Mouse (Mus musculus) kidney, embryonic 16.5 days (tissue): ENCODE results near the gene Cabp4. TPM values are rescaled to one million over a fixed set of nuclear protein-coding genes. Genes with fewer than 3 reads are reported as not detected.

Experiments
- ATAC-seq: fragments of 200-750 bp; cut with Nextera tagmentation; 2 replicates; pipeline ENCODE4 v1.8.0; 2017; ENCODE audit warnings: moderate TSS enrichment; ENCODE audit not compliant: low FRiP score, low TSS enrichment
- H3K27ac ChIP-seq: fragments of 300-500 bp; sonication (generic); 2 replicates; pipeline ENCODE4 v1.5.1; 2014; ENCODE audit warnings: low read length
- H3K27me3 ChIP-seq: fragments of 300-500 bp; sonication (generic); 2 replicates; pipeline ENCODE4 v1.6.1; 2014; ENCODE audit warnings: low read length, control low read depth, mixed read lengths; ENCODE audit not compliant: insufficient read depth
- H3K36me3 ChIP-seq: fragments of 300-500 bp; sonication (generic); 2 replicates; pipeline ENCODE4 v1.6.1; 2014; ENCODE audit warnings: low read length, control low read depth, mixed read lengths; ENCODE audit not compliant: insufficient read depth
- H3K4me1 ChIP-seq: fragments of 300-500 bp; sonication (generic); 2 replicates; pipeline ENCODE4 v1.6.1; 2014; ENCODE audit warnings: low read length, control low read depth, mixed read lengths; ENCODE audit not compliant: insufficient read depth
- H3K4me2 ChIP-seq: fragments of 300-500 bp; sonication (generic); replicated peaks from 2 replicates; pipeline ENCODE4 v1.6.1; 2014; ENCODE audit warnings: low read depth, low read length
- H3K4me3 ChIP-seq: fragments of 300-500 bp; sonication (generic); 2 replicates; pipeline ENCODE4 v1.5.1; 2014; ENCODE audit warnings: mild to moderate bottlenecking, low read length
- H3K9ac ChIP-seq: fragments of 300-500 bp; sonication (generic); replicated peaks from 2 replicates; pipeline ENCODE4 v1.6.1; 2014; ENCODE audit warnings: low read length
- H3K9me3 ChIP-seq: fragments of 300-500 bp; sonication (generic); 2 replicates; pipeline ENCODE4 v1.6.1; 2016; ENCODE audit warnings: low read length, control low read depth
- WGBS: fragments of 180-500 bp; shearing (Covaris S2); extraction: QIAGEN DNeasy Blood & Tissue Kit; methylation state at CpG from one replicate; pipeline ENCODE4 v1.1.7; 2014; 5-methylcytosine and 5-hydroxymethylcytosine counted together
- polyA plus RNA-seq: library from polyadenylated mRNA; unstranded; fragments of >200 nt; fragmentation: Nextera tagmentation; extraction: Ambion mirVana; gene quantifications from 2 replicates; pipeline ENCODE4 v1.2.1, GENCODE M21; 2015

Cabp4 gene
- polyA plus RNA-seq, 1 experiment from 2014 or later = 0.14 TPM

- peaks cover 22% of the 10 kb centered on the region for H3K4me1 ChIP-seq
- ATAC-seq = no peak
- no peak overlapping the region for H3K4me2 ChIP-seq
- H3K27me3 ChIP-seq = no peaks in the 10 kb centered on the region
- H3K36me3 ChIP-seq = no peaks in the 10 kb centered on the region
- no peak overlapping the region for H3K4me3 ChIP-seq
- H3K27ac ChIP-seq = no peak overlapping the region
- H3K9ac ChIP-seq = no peak overlapping the region
- H3K9me3 ChIP-seq = no peaks in the 10 kb centered on the region
- 93% methylated on average over 2 of the region's 2 CpGs for WGBS
These were observed 39.9 kb upstream of the Cabp4 start for GRCm38 (mm10) chr19:4183689-4184088.

- no peak for ATAC-seq
- H3K4me3 ChIP-seq = no peak overlapping the region
- no peaks in the 10 kb centered on the region for H3K27me3 ChIP-seq
- H3K36me3 ChIP-seq = no peaks in the 10 kb centered on the region
- no peak overlapping the region for H3K27ac ChIP-seq
- no peak overlapping the region for H3K4me2 ChIP-seq
- no peaks in the 10 kb centered on the region for H3K9me3 ChIP-seq
- H3K9ac ChIP-seq = no peak overlapping the region
- 40% methylated on average over 3 of the region's 3 CpGs for WGBS
- H3K4me1 ChIP-seq = peaks cover 22% of the 10 kb centered on the region
These were observed 38.1 kb upstream of the Cabp4 start for GRCm38 (mm10) chr19:4181892-4182291.

- no peak overlapping the region for H3K9ac ChIP-seq
- no peak for ATAC-seq
- no peak overlapping the region for H3K4me2 ChIP-seq
- no peak overlapping the region for H3K4me3 ChIP-seq
- H3K9me3 ChIP-seq = no peaks in the 10 kb centered on the region
- WGBS = 87% methylated on average over 7 of the region's 7 CpGs
- H3K4me1 ChIP-seq = peaks cover 25% of the 10 kb centered on the region
- no peaks in the 10 kb centered on the region for H3K27me3 ChIP-seq
- no peak overlapping the region for H3K27ac ChIP-seq
- no peaks in the 10 kb centered on the region for H3K36me3 ChIP-seq
These were observed 36.6 kb upstream of the Cabp4 start for GRCm38 (mm10) chr19:4180411-4180810.

DNA sequence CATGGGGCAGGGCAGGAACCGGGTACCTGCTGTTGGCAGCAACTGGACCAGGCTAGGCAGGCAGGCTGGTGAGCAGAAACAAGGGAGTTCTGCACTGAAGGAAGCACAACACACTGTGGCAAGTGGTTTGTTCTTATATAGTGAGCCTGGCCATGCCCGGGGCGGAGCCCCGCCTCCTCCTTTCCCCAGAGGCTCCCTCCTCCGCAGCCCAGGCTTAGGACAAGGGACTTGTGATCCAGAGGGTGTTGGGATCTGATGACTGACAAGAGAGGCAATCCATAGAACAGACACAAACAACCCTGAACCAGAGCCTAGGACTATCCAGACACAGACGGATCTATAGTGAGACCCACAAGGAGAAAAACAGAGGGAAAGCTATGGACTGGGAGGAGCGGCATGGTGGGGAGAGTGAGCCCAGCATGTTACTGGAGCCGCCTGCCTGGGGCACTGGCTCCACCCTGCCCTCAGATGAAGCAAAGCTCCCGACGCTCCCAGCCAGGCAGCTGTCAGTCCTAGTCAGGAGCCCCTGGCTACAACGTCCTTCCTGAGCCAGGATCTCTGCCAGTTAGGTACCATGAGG, 31.6 kb upstream of the Cabp4 start, which contains the start of gene Carns1:
Carns1 (minus strand) TSS at position 112 of the 580 bp plus-strand sequence.
- Histone ChIP-seq H3K9me3 (no peaks in the 10 kb centered on the region), H3K4me2 (peak within 1 kb of the TSS; percentile 53), H3K9ac (peak within 1 kb of the TSS; percentile 49), H3K4me3 (peak within 1 kb of the TSS; percentile 22), H3K27me3 (no peaks in the 10 kb centered on the region), H3K27ac (no peak within 1 kb of the TSS), H3K4me1 (peaks cover 31% of the 10 kb centered on the region), H3K36me3 (no peaks in the 10 kb centered on the region)
- peak; percentile 66; the same call in 1 of the 2 replicates for ATAC-seq
- WGBS = 2% methylated on average over 11 of the region's 11 CpGs

DNA sequence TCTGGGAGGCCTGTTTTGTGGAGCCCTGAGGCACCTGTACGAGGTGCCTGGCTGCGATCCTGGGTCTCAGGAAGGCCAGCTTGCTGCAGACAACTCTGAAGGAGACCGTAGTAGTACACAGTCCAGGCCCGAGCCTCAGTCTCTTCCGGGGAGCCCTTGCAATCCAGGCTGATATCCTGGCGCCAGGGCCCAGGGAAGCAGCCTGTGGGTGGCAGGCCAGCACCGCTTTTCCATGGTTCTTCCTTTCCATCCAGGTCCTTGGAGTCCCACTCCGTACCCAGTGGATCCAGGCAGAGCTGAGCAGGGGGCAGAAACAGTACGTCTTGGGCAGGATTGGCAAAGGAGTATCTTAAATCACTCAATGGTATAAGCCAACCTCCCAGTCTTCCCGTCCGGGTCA, 29.1 kb upstream of the Cabp4 start:
- H3K9ac ChIP-seq = peak overlapping the region; percentile 32; the same call in 1 of the 2 replicates
- 57% methylated on average over 11 of the region's 11 CpGs for WGBS
- H3K4me1 ChIP-seq = peaks cover 40% of the 10 kb centered on the region
- no peaks in the 10 kb centered on the region for H3K9me3 ChIP-seq
- no peak for ATAC-seq
- no peak overlapping the region for H3K27ac ChIP-seq
- no peak overlapping the region for H3K4me2 ChIP-seq
- no peak overlapping the region for H3K4me3 ChIP-seq
- no peaks in the 10 kb centered on the region for H3K36me3 ChIP-seq
- no peaks in the 10 kb centered on the region for H3K27me3 ChIP-seq

GRCm38 (mm10) chr19:4171393-4172290, 27.8 kb upstream of the Cabp4 start:
- 59% methylated on average over 13 of the region's 13 CpGs for WGBS
- Histone ChIP-seq H3K36me3 (no peaks in the 10 kb centered on the region), H3K4me1 (peaks cover 40% of the 10 kb centered on the region), H3K9ac (peak overlapping the region; percentile 29; the same call in 1 of the 2 replicates), H3K4me3 (no peak overlapping the region), H3K9me3 (no peaks in the 10 kb centered on the region), H3K27ac (no peak overlapping the region), H3K4me2 (no peak overlapping the region), H3K27me3 (no peaks in the 10 kb centered on the region)
- ATAC-seq = no peak

DNA sequence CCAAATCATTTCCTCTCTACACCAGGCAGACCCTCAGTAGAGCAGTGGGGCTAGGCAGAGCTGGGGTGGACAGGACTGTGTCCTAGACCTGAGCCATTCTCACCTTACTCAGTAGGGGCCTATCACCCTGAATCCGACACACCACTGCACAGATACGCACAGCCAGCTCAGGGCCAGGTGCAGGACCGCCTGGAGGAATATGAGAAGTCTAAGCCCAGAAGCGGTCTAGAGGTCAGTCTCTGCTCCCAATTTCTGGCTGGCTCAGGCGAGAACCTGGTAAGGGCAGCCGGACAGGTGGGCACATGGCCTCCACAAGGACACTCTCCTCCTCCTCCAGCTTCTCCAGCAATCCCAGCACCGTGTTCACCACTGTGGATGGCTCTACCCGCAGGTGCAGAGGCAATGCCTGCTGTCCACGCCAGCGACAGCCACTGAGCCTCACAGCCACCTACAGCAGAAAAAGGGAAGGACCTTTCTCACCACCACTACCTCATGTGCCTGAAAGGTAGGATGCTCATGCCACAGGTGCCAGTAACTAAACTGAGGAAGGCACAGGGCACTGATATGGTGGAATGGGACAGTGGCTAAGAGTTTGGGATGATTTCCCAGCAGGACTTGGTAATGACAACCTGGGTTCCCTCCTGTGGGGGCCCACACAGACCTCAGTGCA, 27.0 kb upstream of the Cabp4 start:
- Histone ChIP-seq H3K4me2 (no peak overlapping the region), H3K4me3 (no peak overlapping the region), H3K27ac (no peak overlapping the region), H3K4me1 (peaks cover 38% of the 10 kb centered on the region), H3K9me3 (no peaks in the 10 kb centered on the region), H3K9ac (peak overlapping the region; percentile 88; the same call in 1 of the 2 replicates), H3K27me3 (no peaks in the 10 kb centered on the region), H3K36me3 (no peaks in the 10 kb centered on the region)
- 79% methylated on average over 10 of the region's 10 CpGs for WGBS
- ATAC-seq = no peak

- H3K36me3 ChIP-seq = no peaks in the 10 kb centered on the region
- H3K27me3 ChIP-seq = no peaks in the 10 kb centered on the region
- H3K4me3 ChIP-seq = peak overlapping the region; percentile 50
- ATAC-seq = peak; percentile 58
- peak overlapping the region; percentile 88 for H3K9ac ChIP-seq
- 3% methylated on average over 27 of the region's 27 CpGs for WGBS
- no peaks in the 10 kb centered on the region for H3K9me3 ChIP-seq
- H3K4me1 ChIP-seq = peaks cover 29% of the 10 kb centered on the region
- H3K4me2 ChIP-seq = peak overlapping the region; percentile 85
- peak overlapping the region; percentile 74 for H3K27ac ChIP-seq
These were observed 26.0 kb upstream of the Cabp4 start for GRCm38 (mm10) chr19:4169810-4170209.

DNA sequence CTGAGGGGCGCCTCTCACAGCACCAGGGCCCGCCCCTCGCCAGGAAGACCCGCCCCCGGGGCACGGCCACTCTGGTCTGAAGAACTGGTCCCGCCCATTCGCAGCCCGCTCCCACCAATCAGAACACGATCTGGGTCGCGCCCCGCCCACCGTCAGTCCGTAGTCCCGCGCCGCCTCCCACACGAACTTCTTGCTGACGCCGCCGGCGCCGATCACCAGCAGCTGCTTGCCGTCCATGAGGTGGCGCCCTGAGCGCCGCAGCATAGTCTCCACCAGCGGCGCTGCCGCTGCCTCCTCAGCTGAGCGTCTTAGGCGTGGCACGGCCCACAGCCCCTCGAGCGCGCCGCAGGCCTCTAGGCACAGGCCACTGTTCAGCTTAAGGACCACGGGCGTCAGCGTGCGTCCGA, 25.5 kb upstream of the Cabp4 start:
- WGBS = under 1% methylated on average over 43 of the region's 43 CpGs
- ATAC-seq = peak; percentile 96
- no peaks in the 10 kb centered on the region for H3K36me3 ChIP-seq

More for the DNA sequence above, 25.5 kb upstream of the Cabp4 start:
- no peaks in the 10 kb centered on the region for H3K27me3 ChIP-seq
- peaks cover 29% of the 10 kb centered on the region for H3K4me1 ChIP-seq
- H3K27ac ChIP-seq = peak overlapping the region; percentile 74
- peak overlapping the region; percentile 88 for H3K9ac ChIP-seq
- no peaks in the 10 kb centered on the region for H3K9me3 ChIP-seq
- peak overlapping the region; percentile 85 for H3K4me2 ChIP-seq
- peak overlapping the region; percentile 50 for H3K4me3 ChIP-seq
